Mouse (Mus musculus): ENCODE results near the gene Snx29. TPM values are rescaled to one million over a fixed set of nuclear protein-coding genes. Genes with fewer than 3 reads are reported as not detected.
A peak's percentile ranks its signal among the peaks of the same experiment; 100 is the strongest.
"Not testable (repeated sequence)": the region's sequence is repeated elsewhere in the genome, so short reads cannot be mapped to it uniquely, and the experiment has no call there.

The Snx29 gene
- 13.2 and 14.3 TPM in 2 replicates for polyA plus RNA-seq (2015; fragmentation: Nextera tagmentation; extraction: Ambion mirVana)

GRCm38 (mm10) chr16:11322409-11323323 is at the start of gene Snx29:
TSS of gene Snx29 (plus strand) at chr16:11322908.
- Histone ChIP-seq H3K4me3 (peak within 1 kb of the TSS; percentile 86), H3K9me3 (no peaks in the 10 kb centered on the region), H3K9ac (peak within 1 kb of the TSS; percentile 87), H3K4me1 (peaks cover 15% of the 10 kb centered on the region), H3K27me3 (no peaks in the 10 kb centered on the region), H3K27ac (peak within 1 kb of the TSS; percentile 88), H3K36me3 (no peaks in the 10 kb centered on the region), H3K4me2 (peak within 1 kb of the TSS; percentile 80)
- 4% methylated on average over 61 of the region's 61 CpGs for WGBS
- ATAC-seq (ENCODE audit: insufficient number of reproducible peaks, low FRiP score, low TSS enrichment, low read depth), result peak; percentile 91

GRCm38 (mm10) chr16:11276888-11277287 is 45.8 kb upstream of the Snx29 start:
- Histone ChIP-seq H3K27me3 (no peaks in the 10 kb centered on the region), H3K36me3 (no peaks in the 10 kb centered on the region), H3K9ac (no peak overlapping the region), H3K4me2 (no peak overlapping the region), H3K4me3 (no peak overlapping the region), H3K27ac (no peak overlapping the region), H3K4me1 (no peaks in the 10 kb centered on the region), H3K9me3 (no peaks in the 10 kb centered on the region)
- WGBS, result 47% methylated on average over 3 of the region's 3 CpGs
- no peak for ATAC-seq (ENCODE audit: insufficient number of reproducible peaks, low FRiP score, low TSS enrichment, low read depth)

GRCm38 (mm10) chr16:11278778-11279177 is 43.9 kb upstream of the Snx29 start:
- no peak for ATAC-seq (ENCODE audit: insufficient number of reproducible peaks, low FRiP score, low TSS enrichment, low read depth)
- Histone ChIP-seq H3K36me3 (no peaks in the 10 kb centered on the region), H3K4me1 (no peaks in the 10 kb centered on the region), H3K27me3 (no peaks in the 10 kb centered on the region), H3K27ac (no peak overlapping the region), H3K9ac (no peak overlapping the region), H3K4me2 (no peak overlapping the region), H3K9me3 (no peaks in the 10 kb centered on the region), H3K4me3 (no peak overlapping the region)
- WGBS, result 73% methylated on average over 6 of the region's 6 CpGs

- Histone ChIP-seq H3K27me3 (no peaks in the 10 kb centered on the region), H3K9me3 (no peaks in the 10 kb centered on the region), H3K36me3 (no peaks in the 10 kb centered on the region), H3K27ac (no peak overlapping the region), H3K4me2 (no peak overlapping the region), H3K4me3 (no peak overlapping the region), H3K9ac (no peak overlapping the region), H3K4me1 (no peaks in the 10 kb centered on the region)
- WGBS, result 77% methylated on average over 5 of the region's 5 CpGs
- ATAC-seq (ENCODE audit: insufficient number of reproducible peaks, low FRiP score, low TSS enrichment, low read depth), result no peak
Observed at GRCm38 (mm10) chr16:11282655-11283232, 40.0 kb upstream of the Snx29 start.

- no peak for ATAC-seq (ENCODE audit: insufficient number of reproducible peaks, low FRiP score, low TSS enrichment, low read depth)
- no peak overlapping the region for H3K4me2 ChIP-seq
- H3K27ac ChIP-seq, result no peak overlapping the region
- H3K27me3 ChIP-seq, result no peaks in the 10 kb centered on the region
- no peaks in the 10 kb centered on the region for H3K9me3 ChIP-seq
- no peaks in the 10 kb centered on the region for H3K4me1 ChIP-seq
- WGBS, result 87% methylated on average over 2 of the region's 2 CpGs
- H3K36me3 ChIP-seq, result no peaks in the 10 kb centered on the region
- H3K9ac ChIP-seq, result no peak overlapping the region
- no peak overlapping the region for H3K4me3 ChIP-seq
Observed at GRCm38 (mm10) chr16:11284881-11285280, 37.8 kb upstream of the Snx29 start.

GRCm38 (mm10) chr16:11285949-11286348 is 36.8 kb upstream of the Snx29 start:
- no peak overlapping the region for H3K4me3 ChIP-seq
- H3K9ac ChIP-seq, result no peak overlapping the region
- 82% methylated on average over 2 of the region's 2 CpGs for WGBS
- H3K36me3 ChIP-seq, result no peaks in the 10 kb centered on the region
- H3K9me3 ChIP-seq, result no peaks in the 10 kb centered on the region
- no peak overlapping the region for H3K4me2 ChIP-seq
- H3K27ac ChIP-seq, result no peak overlapping the region
- H3K4me1 ChIP-seq, result no peaks in the 10 kb centered on the region
- H3K27me3 ChIP-seq, result no peaks in the 10 kb centered on the region
- ATAC-seq (ENCODE audit: insufficient number of reproducible peaks, low FRiP score, low TSS enrichment, low read depth), result no peak

GRCm38 (mm10) chr16:11288873-11289272 is 33.8 kb upstream of the Snx29 start:
- H3K27ac ChIP-seq; ATAC-seq (ENCODE audit: insufficient number of reproducible peaks, low FRiP score, low TSS enrichment, low read depth); H3K9ac ChIP-seq; H3K4me2 ChIP-seq; H3K9me3 ChIP-seq; H3K36me3 ChIP-seq; H3K4me1 ChIP-seq; H3K27me3 ChIP-seq; H3K4me3 ChIP-seq: not testable (repeated sequence)
- WGBS, result 89% methylated on average over 8 of the region's 8 CpGs

GRCm38 (mm10) chr16:11295583-11295982 is 27.1 kb upstream of the Snx29 start:
- not testable (repeated sequence) for H3K27me3 ChIP-seq; H3K27ac ChIP-seq; H3K4me1 ChIP-seq; H3K9me3 ChIP-seq; H3K36me3 ChIP-seq; H3K4me3 ChIP-seq; H3K9ac ChIP-seq; H3K4me2 ChIP-seq; ATAC-seq (ENCODE audit: insufficient number of reproducible peaks, low FRiP score, low TSS enrichment, low read depth)
- 78% methylated on average over 4 of the region's 4 CpGs for WGBS

GRCm38 (mm10) chr16:11297700-11298099 is 25.0 kb upstream of the Snx29 start:
- not testable (repeated sequence) for H3K4me1 ChIP-seq; H3K4me3 ChIP-seq; H3K4me2 ChIP-seq; H3K36me3 ChIP-seq; H3K27me3 ChIP-seq; H3K27ac ChIP-seq; ATAC-seq (ENCODE audit: insufficient number of reproducible peaks, low FRiP score, low TSS enrichment, low read depth); H3K9me3 ChIP-seq; H3K9ac ChIP-seq
- 68% methylated on average over 1 of the region's 1 CpGs for WGBS

- Histone ChIP-seq H3K9ac (no peak overlapping the region), H3K9me3 (no peaks in the 10 kb centered on the region), H3K27ac (no peak overlapping the region), H3K4me2 (no peak overlapping the region), H3K4me1 (no peaks in the 10 kb centered on the region), H3K4me3 (no peak overlapping the region), H3K27me3 (no peaks in the 10 kb centered on the region), H3K36me3 (no peaks in the 10 kb centered on the region)
- ATAC-seq (ENCODE audit: insufficient number of reproducible peaks, low FRiP score, low TSS enrichment, low read depth), result no peak
Observed at GRCm38 (mm10) chr16:11303741-11304140, 19.0 kb upstream of the Snx29 start.

- Histone ChIP-seq H3K4me1 (no peaks in the 10 kb centered on the region), H3K4me2 (no peak overlapping the region), H3K9me3 (no peaks in the 10 kb centered on the region), H3K36me3 (no peaks in the 10 kb centered on the region), H3K27me3 (no peaks in the 10 kb centered on the region), H3K27ac (no peak overlapping the region), H3K9ac (no peak overlapping the region), H3K4me3 (no peak overlapping the region)
- WGBS, result 84% methylated on average over 2 of the region's 2 CpGs
- no peak for ATAC-seq (ENCODE audit: insufficient number of reproducible peaks, low FRiP score, low TSS enrichment, low read depth)
Observed at GRCm38 (mm10) chr16:11305531-11305930, 17.2 kb upstream of the Snx29 start.

- Histone ChIP-seq H3K9ac (no peak within 1 kb of the TSS), H3K27ac (no peak within 1 kb of the TSS), H3K4me1 (no peaks in the 10 kb centered on the region), H3K36me3 (no peaks in the 10 kb centered on the region), H3K27me3 (no peaks in the 10 kb centered on the region), H3K4me2 (no peak within 1 kb of the TSS), H3K4me3 (no peak within 1 kb of the TSS), H3K9me3 (no peaks in the 10 kb centered on the region)
- ATAC-seq (ENCODE audit: insufficient number of reproducible peaks, low FRiP score, low TSS enrichment, low read depth), result no peak
- 77% methylated on average over 7 of the region's 7 CpGs for WGBS
Observed at GRCm38 (mm10) chr16:11313512-11313911, 9.2 kb upstream of the Snx29 start, which contains the start of gene Tnfrsf17. TSS of gene Tnfrsf17 (plus strand) at chr16:11313812.

Data from limb, embryonic 15.5 days (tissue).